Mouse (Mus musculus) testis, adult 2 months (tissue): Measurements from ENCODE around the gene Mylk.

Experiments used
- CTCF ChIP-seq: fragments of 200-500 bp; IDR thresholded peaks from 2 replicates; pipeline ENCODE4 v1.5.1; 2012; ENCODE audit warnings: low read depth, mild to moderate bottlenecking, inconsistent platforms, low read length, moderate library complexity; ENCODE audit not compliant: control insufficient read depth, insufficient read depth, insufficient replicate concordance
- POLR2A ChIP-seq: fragments of 200-500 bp; IDR thresholded peaks from 2 replicates; pipeline ENCODE4 v1.6.1; 2012; ENCODE audit warnings: low read depth, mild to moderate bottlenecking, inconsistent platforms, low read length, moderate library complexity; ENCODE audit not compliant: control insufficient read depth

- TF ChIP-seq CTCF (no peak), POLR2A (no peak)
Measured at GRCm38 (mm10) chr16:34968181-34968580, 223.2 kb downstream of the Mylk start.
